In genomic region chr3:136610556-136610924, GRCm38 (mm10) we compare ENCODE assay signal across 15 mouse cellular contexts. TPM values are rescaled to one million over a fixed set of nuclear protein-coding genes. Genes with fewer than 3 reads are reported as not detected.
DNase-seq lines count a peak whose midpoint lies in the region; ATAC-seq and TF ChIP-seq lines count a peak whose summit lies in the region.
"Had no signal": no experiment of that assay in that cellular context is flagged by ENCODE, and none has a peak within 500 bp of the region (broad histone marks: within the 10 kb centered on the region; RNA-seq: fewer than 3 reads in every experiment).

No protein-coding gene starts in this region.

- TF ChIP-seq CTCF in gastrocnemius, adult 2 months (IDR thresholded peaks at IDR 0.05): no peak
- TF ChIP-seq CTCF in lung, postnatal 0 days (IDR thresholded peaks at IDR 0.05): no peak
- no peak for TF ChIP-seq CTCF in intestine, postnatal 0 days (IDR thresholded peaks at IDR 0.05; ENCODE audit: low read depth)

- peak overlapping the region; percentile 3; the same call in 1 of the 2 replicates for H3K4me3 ChIP-seq in gastrocnemius, adult 2 months
- H3K4me3 ChIP-seq in lung, postnatal 0 days (ENCODE audit: low read depth, low read length): no peak overlapping the region
- no peak overlapping the region for H3K4me3 ChIP-seq in intestine, postnatal 0 days (ENCODE audit: low read depth, low read length)
- H3K4me3 ChIP-seq in neural tube, embryonic 13.5 days: no peak overlapping the region
- no peak overlapping the region for H3K4me3 ChIP-seq in heart, embryonic 10.5 days
- H3K4me3 ChIP-seq: forebrain, embryonic 15.5 days; hindbrain, embryonic 12.5 days had no signal

- ATAC-seq in lung, postnatal 0 days: no peak
- peak; percentile 79 for ATAC-seq in intestine, postnatal 0 days
- no peak for ATAC-seq in neural tube, embryonic 13.5 days (ENCODE audit: low read depth)
- ATAC-seq: CD4-positive, CD25-positive, alpha-beta regulatory T cell, adult 4 months; forebrain, embryonic 15.5 days had no signal

- no peaks in the 10 kb centered on the region for H3K27me3 ChIP-seq in lung, postnatal 0 days (replicated peaks; ENCODE audit: insufficient read depth, low read length)
- H3K27me3 ChIP-seq in intestine, postnatal 0 days (replicated peaks; ENCODE audit: control insufficient read depth, insufficient read depth, low read length): no peaks in the 10 kb centered on the region
- no peaks in the 10 kb centered on the region for H3K27me3 ChIP-seq in neural tube, embryonic 13.5 days
- H3K27me3 ChIP-seq in heart, embryonic 10.5 days (ENCODE audit: insufficient read depth, poor library complexity, severe bottlenecking): no peaks in the 10 kb centered on the region
- H3K27me3 ChIP-seq: forebrain, embryonic 15.5 days; hindbrain, embryonic 12.5 days had no signal

- TF ChIP-seq EP300 in lung, postnatal 0 days (IDR thresholded peaks at IDR 0.05): no peak

- H3K4me1 ChIP-seq in lung, postnatal 0 days (ENCODE audit: insufficient read depth, low read depth, low read length): no peaks in the 10 kb centered on the region
- peaks cover 6% of the 10 kb centered on the region; the same call in 1 of the 2 replicates for H3K4me1 ChIP-seq in intestine, postnatal 0 days (replicated peaks; ENCODE audit: control insufficient read depth, insufficient read depth, low read length)
- H3K4me1 ChIP-seq in neural tube, embryonic 13.5 days (replicated peaks): peaks cover 14% of the 10 kb centered on the region
- no peaks in the 10 kb centered on the region for H3K4me1 ChIP-seq in heart, embryonic 10.5 days

- peak overlapping the region; percentile 9; the same call in 1 of the 2 replicates for H3K4me2 ChIP-seq in lung, postnatal 0 days (replicated peaks; ENCODE audit: low read depth, low read length)
- H3K4me2 ChIP-seq in intestine, postnatal 0 days (replicated peaks; ENCODE audit: low read depth): peak overlapping the region; percentile 32
- no peak overlapping the region for H3K4me2 ChIP-seq in neural tube, embryonic 13.5 days
- H3K4me2 ChIP-seq: forebrain, embryonic 15.5 days; hindbrain, embryonic 12.5 days; liver, embryonic 11.5 days had no signal

- H3K9ac ChIP-seq in lung, postnatal 0 days (replicated peaks; ENCODE audit: low read depth): no peak overlapping the region
- no peak overlapping the region for H3K9ac ChIP-seq in intestine, postnatal 0 days (ENCODE audit: low read depth, low read length)
- H3K9ac ChIP-seq in neural tube, embryonic 13.5 days: no peak overlapping the region
- H3K9ac ChIP-seq: forebrain, embryonic 15.5 days; hindbrain, embryonic 12.5 days had no signal

- 57% methylated on average over 5 of the region's 5 CpGs for WGBS in lung, postnatal 0 days
- WGBS in intestine, postnatal 0 days: 22% methylated on average over 5 of the region's 5 CpGs
- 32% methylated on average over 5 of the region's 5 CpGs for WGBS in neural tube, embryonic 13.5 days
- whole genome bisulfite sequencing in heart, embryonic 10.5 days: 72% methylated on average over 5 of the region's 5 CpGs

- H3K9me3 ChIP-seq in lung, postnatal 0 days (ENCODE audit: low read length): no peaks in the 10 kb centered on the region
- H3K9me3 ChIP-seq in intestine, postnatal 0 days (ENCODE audit: control insufficient read depth): no peaks in the 10 kb centered on the region
- no peaks in the 10 kb centered on the region for H3K9me3 ChIP-seq in neural tube, embryonic 13.5 days
- no peaks in the 10 kb centered on the region for H3K9me3 ChIP-seq in heart, embryonic 10.5 days
- H3K9me3 ChIP-seq: forebrain, embryonic 15.5 days; G1E; hindbrain, embryonic 12.5 days had no signal

- peak overlapping the region; percentile 50 for H3K27ac ChIP-seq in gastrocnemius, adult 2 months
- no peak overlapping the region for H3K27ac ChIP-seq in lung, postnatal 0 days (ENCODE audit: low read length)
- H3K27ac ChIP-seq in intestine, postnatal 0 days (ENCODE audit: low read depth, low read length): peak overlapping the region; percentile 35
- peak overlapping the region; percentile 38; the same call in 1 of the 2 replicates for H3K27ac ChIP-seq in neural tube, embryonic 13.5 days (replicated peaks)
- no peak overlapping the region for H3K27ac ChIP-seq in heart, embryonic 10.5 days
- H3K27ac ChIP-seq: forebrain, embryonic 15.5 days; hindbrain, embryonic 12.5 days had no signal

- no peak for DNase-seq in gastrocnemius, adult 2 months
- no peak for DNase-seq in gastrocnemius, postnatal 25 days
- DNase-seq in lung, postnatal 0 days (ENCODE audit: low spot score): no peak
- DNase-seq in lung, postnatal 10 days: no peak
- DNase-seq in ovary, adult 18-20 months (ENCODE audit: low spot score): no peak
- DNase-seq in heart, embryonic 10.5 days (ENCODE audit: low spot score): no peak
- DNase-seq: right cerebral cortex, adult 18-20 months; spleen, adult 18-20 months had no signal

- intact Hi-C loops in gastrocnemius, adult 2 months (cut with DNase I): no loop called here

- no peaks in the 10 kb centered on the region for H3K36me3 ChIP-seq in lung, postnatal 0 days (ENCODE audit: insufficient read depth, low read length)
- no peaks in the 10 kb centered on the region for H3K36me3 ChIP-seq in intestine, postnatal 0 days (ENCODE audit: control insufficient read depth, insufficient read depth)
- H3K36me3 ChIP-seq in neural tube, embryonic 13.5 days: no peaks in the 10 kb centered on the region
- H3K36me3 ChIP-seq in heart, embryonic 10.5 days: no peaks in the 10 kb centered on the region
- H3K36me3 ChIP-seq: forebrain, embryonic 15.5 days; G1E; hindbrain, embryonic 12.5 days had no signal

RNA-seq across cellular contexts. Expression of gene Ppp3ca, which starts 59.4 kb away (rescaled TPM):
- total RNA-seq in gastrocnemius, adult 2 months (2021): 100 to 1,000 TPM; 152 to 154 TPM
- 100 to 1,000 TPM; 130 to 149 TPM for total RNA-seq in gastrocnemius, postnatal 25 days (2021)
- 105 and 125 TPM in 2 replicates for polyA plus RNA-seq in lung, postnatal 0 days (2015; fragmentation: Nextera tagmentation; extraction: Ambion mirVana)
- polyA plus RNA-seq in intestine, postnatal 0 days (2015; fragmentation: Nextera tagmentation; extraction: Ambion mirVana): 37.3 and 40.8 TPM in 2 replicates
- 142 and 160 TPM in 2 replicates for polyA plus RNA-seq in neural tube, embryonic 13.5 days (2015; fragmentation: Nextera tagmentation; extraction: Ambion mirVana)
- 45.5 and 53.9 TPM in 2 replicates for polyA plus RNA-seq in heart, embryonic 10.5 days (2016; fragmentation: Nextera tagmentation; extraction: Ambion mirVana)

Comparison
In these comparisons a context has a peak if more than half of its experiments do, and no peak if none do; other contexts are left out.
1. H3K27ac ChIP-seq: peak in gastrocnemius, adult 2 months (single experiment), intestine, postnatal 0 days (single experiment) and neural tube, embryonic 13.5 days (single experiment); none in lung, postnatal 0 days (single experiment) and heart, embryonic 10.5 days (single experiment).